Mouse (Mus musculus) MEL (cell line): ENCODE data around the gene Cmpk2. TPM values are rescaled to one million over a fixed set of nuclear protein-coding genes. Genes with fewer than 3 reads are reported as not detected.
A peak's percentile ranks its signal among the peaks of the same experiment; 100 is the strongest.

Source experiments
- DNase-seq: peaks from one replicate; pipeline ENCODE4 v3.0.0; 2011; ENCODE audit warnings: low read depth, low spot score
- H3K27ac ChIP-seq: 2 replicates; pipeline ENCODE4 v1.5.1; 2012; ENCODE audit warnings: low read depth, mild to moderate bottlenecking, control low read depth, low read length, moderate library complexity; ENCODE audit not compliant: control insufficient read depth
- H3K27me3 ChIP-seq, 2 experiments: fragments of 150-350 bp in 1 of 2; sonication (generic) in 1 of 2; 2 replicates each; pipeline ENCODE4 v1.6.1; 2012; ENCODE audit warnings: low read length in 2 of 2, mild to moderate bottlenecking in 2 of 2, improper control_type of control experiment in 1 of 2, moderate library complexity in 1 of 2; ENCODE audit not compliant: insufficient read depth in 2 of 2, control insufficient read depth in 1 of 2
- H3K36me3 ChIP-seq, 2 experiments: 2 replicates each; pipeline ENCODE4 v1.6.1; 2012 to 2014; ENCODE audit warnings: low read length in 2 of 2, improper control_type of control experiment in 1 of 2, inconsistent platforms in 1 of 2, mild to moderate bottlenecking in 1 of 2; ENCODE audit not compliant: insufficient read depth in 2 of 2, control insufficient read depth in 1 of 2
- H3K4me1 ChIP-seq, 2 experiments: fragments of 150-350 bp in 1 of 2; sonication (generic) in 1 of 2; 2 replicates each; pipeline ENCODE4 v1.6.1; 2012; ENCODE audit warnings: low read length in 2 of 2, improper control_type of control experiment in 1 of 2, mild to moderate bottlenecking in 1 of 2; ENCODE audit not compliant: insufficient read depth in 2 of 2, control insufficient read depth in 1 of 2
- H3K4me3 ChIP-seq, 2 experiments: fragments of 150-350 bp in 1 of 2; sonication (generic) in 1 of 2; 2 replicates each; pipeline ENCODE4 v1.5.1; 2012; ENCODE audit warnings: low read depth in 2 of 2, low read length in 2 of 2, mild to moderate bottlenecking in 2 of 2, moderate library complexity in 2 of 2, control low read depth in 1 of 2, improper control_type of control experiment in 1 of 2; ENCODE audit not compliant: control insufficient read depth in 1 of 2, insufficient read depth in 1 of 2
- H3K79me2 ChIP-seq: 2 replicates; pipeline ENCODE4 v1.6.1; 2012; ENCODE audit warnings: mild to moderate bottlenecking, low read length, moderate library complexity; ENCODE audit not compliant: control insufficient read depth, poor library complexity, insufficient read depth
- H3K9ac ChIP-seq: 2 replicates; pipeline ENCODE4 v1.6.1; 2012; ENCODE audit warnings: low read depth, mild to moderate bottlenecking, control low read depth, low read length, moderate library complexity; ENCODE audit not compliant: control insufficient read depth, poor library complexity, severe bottlenecking
- H3K9me3 ChIP-seq: fragments of 150-350 bp; sonication (generic); replicated peaks from 2 replicates; pipeline ENCODE4 v1.6.1; 2012; ENCODE audit warnings: mild to moderate bottlenecking, low read length, improper control_type of control experiment, moderate library complexity; ENCODE audit not compliant: insufficient read depth
- BHLHE40 ChIP-seq: IDR thresholded peaks from 2 replicates; pipeline ENCODE4 v1.6.1; 2012; ENCODE audit warnings: low read depth, mild to moderate bottlenecking, inconsistent platforms, low read length, improper control_type of control experiment, borderline replicate concordance
- CHD2 ChIP-seq: IDR thresholded peaks from 2 replicates; pipeline ENCODE4 v1.6.1; 2011; ENCODE audit warnings: low read length, improper control_type of control experiment
- E2F4 ChIP-seq: IDR thresholded peaks from 2 replicates; pipeline ENCODE4 v1.6.1; 2011; ENCODE audit warnings: low read depth, low read length, improper control_type of control experiment, borderline replicate concordance
- EP300 ChIP-seq, 2 experiments: IDR thresholded peaks; 2 replicates each; pipeline ENCODE4 v1.6.1; 2011; ENCODE audit warnings: improper control_type of control experiment in 2 of 2, low read length in 2 of 2, low read depth in 1 of 2, mild to moderate bottlenecking in 1 of 2
- ETS1 ChIP-seq: IDR thresholded peaks from 2 replicates; pipeline ENCODE4 v1.6.1; 2012; ENCODE audit warnings: low read depth, mild to moderate bottlenecking, inconsistent platforms, low read length, improper control_type of control experiment, moderate library complexity
- GABPA ChIP-seq: IDR thresholded peaks from 2 replicates; pipeline ENCODE4 v1.6.1; 2012; ENCODE audit warnings: low read depth, mild to moderate bottlenecking, inconsistent platforms, low read length, improper control_type of control experiment, moderate library complexity
- HCFC1 ChIP-seq: IDR thresholded peaks from 2 replicates; pipeline ENCODE4 v1.6.1; 2012; ENCODE audit warnings: low read depth, mild to moderate bottlenecking, inconsistent platforms, low read length, improper control_type of control experiment, moderate library complexity
- KAT2A ChIP-seq: conservative IDR thresholded peaks from 2 replicates; pipeline ENCODE4 v1.6.1; 2012; ENCODE audit warnings: low read depth, low read length, improper control_type of control experiment, inconsistent platforms
- MAFK ChIP-seq: IDR thresholded peaks from 2 replicates; pipeline ENCODE4 v1.6.1; 2011; ENCODE audit warnings: low read depth, mild to moderate bottlenecking, low read length, improper control_type of control experiment, borderline replicate concordance
- MAX ChIP-seq: IDR thresholded peaks from 2 replicates; pipeline ENCODE4 v1.6.1; 2011; ENCODE audit warnings: low read length, improper control_type of control experiment
- MAZ ChIP-seq: IDR thresholded peaks from 2 replicates; pipeline ENCODE4 v1.6.1; 2012; ENCODE audit warnings: low read depth, mild to moderate bottlenecking, inconsistent platforms, low read length, improper control_type of control experiment
- MYC ChIP-seq: IDR thresholded peaks from 2 replicates; pipeline ENCODE4 v1.6.1; 2011; ENCODE audit warnings: low read depth, mild to moderate bottlenecking, low read length, improper control_type of control experiment, moderate library complexity
- NRF1 ChIP-seq: IDR thresholded peaks from 2 replicates; pipeline ENCODE4 v1.6.1; 2014; ENCODE audit warnings: low read depth, mild to moderate bottlenecking, inconsistent platforms, low read length, improper control_type of control experiment, moderate library complexity; ENCODE audit not compliant: poor library complexity, insufficient read depth, severe bottlenecking
- POLR2A ChIP-seq, 2 experiments: IDR thresholded peaks; 2 replicates each; pipeline ENCODE4 v1.6.1; 2011 to 2012; ENCODE audit warnings: low read length in 2 of 2, mild to moderate bottlenecking in 2 of 2, control low read depth in 1 of 2, improper control_type of control experiment in 1 of 2, low read depth in 1 of 2, moderate library complexity in 1 of 2; ENCODE audit not compliant: control insufficient read depth in 1 of 2, insufficient read depth in 1 of 2, poor library complexity in 1 of 2
- POLR2AphosphoS2 ChIP-seq: IDR thresholded peaks from 2 replicates; pipeline ENCODE4 v1.6.1; 2011; ENCODE audit warnings: low read length, improper control_type of control experiment
- TBP ChIP-seq: IDR thresholded peaks from 2 replicates; pipeline ENCODE4 v1.8.0; 2011; ENCODE audit warnings: low read depth, low read length, improper control_type of control experiment
- TCF12 ChIP-seq: IDR thresholded peaks from 2 replicates; pipeline ENCODE4 v1.6.1; 2014; ENCODE audit warnings: low read depth, mild to moderate bottlenecking, inconsistent platforms, low read length, improper control_type of control experiment, moderate library complexity
- USF1 ChIP-seq: IDR thresholded peaks from 2 replicates; pipeline ENCODE4 v1.6.1; 2014; ENCODE audit warnings: low read depth, mild to moderate bottlenecking, inconsistent platforms, low read length, improper control_type of control experiment, moderate library complexity
- USF2 ChIP-seq, 2 experiments: IDR thresholded peaks; 2 replicates each; pipeline ENCODE4 v1.6.1; 2011 to 2012; ENCODE audit warnings: improper control_type of control experiment in 2 of 2, low read length in 2 of 2, borderline replicate concordance in 1 of 2, inconsistent platforms in 1 of 2, low read depth in 1 of 2, mild to moderate bottlenecking in 1 of 2; ENCODE audit not compliant: insufficient read depth in 1 of 2
- ZC3H11A ChIP-seq: IDR thresholded peaks from 2 replicates; pipeline ENCODE4 v1.6.1; 2012; ENCODE audit warnings: low read depth, mild to moderate bottlenecking, inconsistent platforms, low read length, improper control_type of control experiment
- ZKSCAN1 ChIP-seq: IDR thresholded peaks from 2 replicates; pipeline ENCODE4 v1.6.1; 2012; ENCODE audit warnings: low read depth, mild to moderate bottlenecking, inconsistent platforms, low read length, improper control_type of control experiment, moderate library complexity
- polyA plus RNA-seq, 2 experiments: library from polyadenylated mRNA; stranded (reverse) in 1 of 2; unstranded in 1 of 2; fragments of >175 nt in 1 of 2; fragments of >200 nt in 1 of 2; gene quantifications; 2 replicates each; pipeline versions ENCODE4 v1.2.1 to v1.2.4; 2012; ENCODE audit warnings: low replicate concordance in 2 of 2, low read depth in 1 of 2; ENCODE audit not compliant: insufficient read length in 2 of 2, insufficient read depth in 1 of 2, missing spikeins in 1 of 2
- total RNA-seq: library from RNA; depleted of rRNA; stranded (reverse); fragments of 300-350 nt; gene quantifications from 2 replicates; pipeline ENCODE4 v1.2.3, GENCODE M21; 2012

Gene Cmpk2
- total and polyA plus RNA-seq, 3 experiments, result 0.89 to 3.0 TPM; not detected in 1

GRCm38 (mm10) chr12:26454682-26455081 is 14.3 kb upstream of the Cmpk2 start:
- no peak for DNase-seq
- H3K36me3 ChIP-seq, result no peaks in the 10 kb centered on the region
- TF ChIP-seq MAFK, result no peak
- no peak for TF ChIP-seq HCFC1
- TF ChIP-seq TCF12, result no peak
- no peak for TF ChIP-seq ZKSCAN1
- no peak for TF ChIP-seq ZC3H11A
- no peak for TF ChIP-seq GABPA
- no peak for TF ChIP-seq MYC
- TF ChIP-seq POLR2A (IDR thresholded peaks at IDR 0.05; ENCODE audit: control insufficient read depth in 1 of 2, insufficient read depth in 1 of 2, low read depth in 1 of 2, low read length in 2 of 2, poor library complexity in 1 of 2), result no peak
- no peak for TF ChIP-seq EP300 (IDR thresholded peaks at IDR 0.05; ENCODE audit: low read depth in 1 of 2, low read length in 2 of 2)
- no peak for TF ChIP-seq BHLHE40
- TF ChIP-seq MAX, result no peak
- TF ChIP-seq USF1, result no peak
- TF ChIP-seq E2F4, result no peak
- no peak for TF ChIP-seq CHD2
- TF ChIP-seq USF2 (IDR thresholded peaks at IDR 0.05; ENCODE audit: borderline replicate concordance in 1 of 2, insufficient read depth in 1 of 2, low read depth in 1 of 2, low read length in 2 of 2), result no peak
- TF ChIP-seq TBP, result no peak
- no peak for TF ChIP-seq KAT2A
- no peak for TF ChIP-seq POLR2AphosphoS2
- TF ChIP-seq NRF1, result no peak
- TF ChIP-seq MAZ, result no peak
- H3K4me1 ChIP-seq, result no peaks in the 10 kb centered on the region; a peak in 1 of 4 replicates
- H3K79me2 ChIP-seq, result no peaks in the 10 kb centered on the region
- no peak overlapping the region for H3K9ac ChIP-seq
- no peak overlapping the region for H3K4me3 ChIP-seq
- no peaks in the 10 kb centered on the region for H3K27me3 ChIP-seq
- no peak overlapping the region for H3K27ac ChIP-seq
- no peaks in the 10 kb centered on the region for H3K9me3 ChIP-seq

GRCm38 (mm10) chr12:26456028-26456698 is 12.8 kb upstream of the Cmpk2 start, which contains the start of gene Rsad2:
Rsad2 (minus strand) TSS chr12:26456452.
- Histone ChIP-seq H3K27me3 (no peaks in the 10 kb centered on the region), H3K27ac (no peak within 1 kb of the TSS), H3K9ac (no peak within 1 kb of the TSS), H3K9me3 (no peaks in the 10 kb centered on the region), H3K36me3 (no peaks in the 10 kb centered on the region), H3K4me3 (peak within 1 kb of the TSS; percentile 38 to 64), H3K79me2 (no peaks in the 10 kb centered on the region)
- TF ChIP-seq MAX (no peak), ETS1 (peak; percentile 67; the same call in 1 of the 2 replicates)
- TF ChIP-seq, all 39 proteins: peak for 1
- DNase-seq, result peak; percentile 82
- no peaks in the 10 kb centered on the region for H3K4me1 ChIP-seq
